Mouse (Mus musculus) MEL (cell line): ENCODE measurements at regions not wholly inside any gene's neighbourhood (a gene's known extent, or its start where the extent isn't known, plus 50 kb on each side); places are given as distances from the start of the nearest gene placed in this dataset.

Experiments
- CTCF ChIP-seq, 3 experiments: IDR thresholded peaks in 2 of 3; conservative IDR thresholded peaks in 1 of 3; 2 replicates each; pipeline ENCODE4 v1.5.1; 2011 to 2012; ENCODE audit warnings: low read length in 3 of 3, low read depth in 2 of 3, mild to moderate bottlenecking in 2 of 3, improper control_type of control experiment in 1 of 3, inconsistent platforms in 1 of 3, mixed read lengths in 1 of 3, moderate library complexity in 1 of 3; ENCODE audit not compliant: control insufficient read depth in 1 of 3, insufficient read depth in 1 of 3, poor library complexity in 1 of 3, severe bottlenecking in 1 of 3
- GABPA ChIP-seq: IDR thresholded peaks from 2 replicates; pipeline ENCODE4 v1.6.1; 2012; ENCODE audit warnings: low read depth, mild to moderate bottlenecking, inconsistent platforms, low read length, improper control_type of control experiment, moderate library complexity
- GATA1 ChIP-seq: IDR thresholded peaks from 2 replicates; pipeline ENCODE4 v1.6.1; 2011; ENCODE audit warnings: low read depth, low read length, improper control_type of control experiment
- POLR2A ChIP-seq, 2 experiments: IDR thresholded peaks; 2 replicates each; pipeline ENCODE4 v1.6.1; 2011 to 2012; ENCODE audit warnings: low read length in 2 of 2, mild to moderate bottlenecking in 2 of 2, control low read depth in 1 of 2, improper control_type of control experiment in 1 of 2, low read depth in 1 of 2, moderate library complexity in 1 of 2; ENCODE audit not compliant: control insufficient read depth in 1 of 2, insufficient read depth in 1 of 2, poor library complexity in 1 of 2
- POLR2AphosphoS2 ChIP-seq: IDR thresholded peaks from 2 replicates; pipeline ENCODE4 v1.6.1; 2011; ENCODE audit warnings: low read length, improper control_type of control experiment
- TAL1 ChIP-seq: IDR thresholded peaks from 2 replicates; pipeline ENCODE4 v1.6.1; 2012; ENCODE audit warnings: mild to moderate bottlenecking, inconsistent platforms, low read length, moderate library complexity, mixed read lengths
- TBP ChIP-seq: IDR thresholded peaks from 2 replicates; pipeline ENCODE4 v1.8.0; 2011; ENCODE audit warnings: low read depth, low read length, improper control_type of control experiment
- TCF12 ChIP-seq: IDR thresholded peaks from 2 replicates; pipeline ENCODE4 v1.6.1; 2014; ENCODE audit warnings: low read depth, mild to moderate bottlenecking, inconsistent platforms, low read length, improper control_type of control experiment, moderate library complexity
- USF1 ChIP-seq: IDR thresholded peaks from 2 replicates; pipeline ENCODE4 v1.6.1; 2014; ENCODE audit warnings: low read depth, mild to moderate bottlenecking, inconsistent platforms, low read length, improper control_type of control experiment, moderate library complexity
- ZNF384 ChIP-seq: IDR thresholded peaks from 2 replicates; pipeline ENCODE4 v1.6.1; 2012; ENCODE audit warnings: low read depth, mild to moderate bottlenecking, inconsistent platforms, low read length, improper control_type of control experiment

DNA sequence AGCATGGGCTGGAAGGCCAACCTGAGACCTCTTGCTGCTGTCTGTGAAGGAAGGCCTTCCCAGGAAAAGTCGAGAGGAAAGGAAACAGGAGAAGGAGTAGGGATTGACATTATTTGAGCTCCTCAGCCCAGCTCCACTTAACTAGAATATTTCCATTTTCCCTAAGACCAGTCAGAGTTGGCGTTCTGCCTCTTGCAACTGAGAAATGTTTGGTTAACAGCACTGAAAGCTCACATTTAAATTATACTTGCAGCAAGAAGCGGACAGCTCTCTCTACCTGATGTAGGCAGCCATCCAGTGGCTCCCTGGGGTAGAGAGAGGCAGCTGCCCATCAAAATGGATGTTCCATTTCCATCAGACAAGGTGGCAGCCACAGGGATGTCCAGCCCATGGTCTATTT, 131.6 kb upstream of the Pkdcc start:
- no peak for TF ChIP-seq ZNF384
- no peak for TF ChIP-seq POLR2A (IDR thresholded peaks at IDR 0.05; ENCODE audit: control insufficient read depth in 1 of 2, insufficient read depth in 1 of 2, low read depth in 1 of 2, low read length in 2 of 2, poor library complexity in 1 of 2)
- TF ChIP-seq USF1: no peak
- no peak for TF ChIP-seq POLR2AphosphoS2
- no peak for TF ChIP-seq GATA1
- no peak for TF ChIP-seq TBP
- TF ChIP-seq TCF12: no peak
- no peak for TF ChIP-seq CTCF (IDR thresholded peaks at IDR 0.05 in 2 of 3, conservative IDR thresholded peaks at IDR 0.05 in 1 of 3; ENCODE audit: control insufficient read depth in 1 of 3, insufficient read depth in 1 of 3, low read depth in 2 of 3, low read length in 3 of 3, poor library complexity in 1 of 3, severe bottlenecking in 1 of 3)
- no peak for TF ChIP-seq GABPA
- no peak for TF ChIP-seq TAL1
